Mouse (Mus musculus): ENCODE data around the gene Uvrag. TPM values are rescaled to one million over a fixed set of nuclear protein-coding genes. Genes with fewer than 3 reads are reported as not detected.
A peak's percentile ranks its signal among the peaks of the same experiment; 100 is the strongest.

The Uvrag gene
- total RNA-seq, 2 experiments from 2014 or later = 28.2 to 28.3 TPM

DNA sequence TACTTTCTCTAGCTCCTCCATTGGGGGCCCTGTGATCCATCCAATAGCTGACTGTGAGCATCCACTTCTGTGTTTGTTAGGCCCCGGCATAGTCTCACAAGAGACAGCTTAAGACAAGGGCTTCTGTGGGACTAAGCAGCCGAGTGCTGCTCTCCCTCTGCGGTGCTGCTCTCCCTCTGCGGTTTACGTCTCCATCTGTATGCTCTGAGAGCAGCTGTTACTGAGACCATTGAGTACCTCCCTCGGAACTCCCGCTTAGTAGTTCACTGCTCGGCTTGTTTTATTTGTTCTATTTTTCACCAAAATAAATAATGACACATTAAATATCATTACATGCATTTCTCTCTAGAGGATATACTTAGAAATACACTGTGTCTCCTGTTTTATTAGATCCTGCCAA lies 180.7 kb downstream of the Uvrag start:
- intact Hi-C loops (cut with DNase I) = no loop called here

DNA sequence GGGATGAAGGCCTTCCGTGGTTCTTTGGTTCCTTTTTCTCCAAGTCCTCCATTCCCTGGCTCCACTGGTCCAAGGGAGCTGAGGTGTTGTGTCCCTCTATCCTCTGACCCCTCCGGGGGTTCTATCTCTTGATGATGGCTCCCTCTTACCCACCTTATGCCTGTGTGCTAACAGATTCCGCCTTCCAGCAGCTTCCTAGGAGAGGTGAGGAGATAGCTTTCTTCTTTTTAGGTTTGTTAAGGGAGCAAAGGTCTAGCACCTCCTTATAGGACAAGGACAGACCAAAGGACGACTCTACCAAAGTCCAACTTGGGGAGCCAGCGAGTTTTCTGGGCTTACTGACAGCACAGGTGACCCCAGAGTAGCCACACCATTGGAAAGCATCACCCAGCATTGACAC lies 181.7 kb downstream of the Uvrag start:
- no peak for DNase-seq
- intact Hi-C loops (cut with DNase I) = loop anchor here (5.0 kb wide), 1 partner anchor 77 kb away; no protein-coding TSS in a partner anchor

More for the DNA sequence above, 180.7 kb downstream of the Uvrag start:
- DNase-seq = no peak

DNA sequence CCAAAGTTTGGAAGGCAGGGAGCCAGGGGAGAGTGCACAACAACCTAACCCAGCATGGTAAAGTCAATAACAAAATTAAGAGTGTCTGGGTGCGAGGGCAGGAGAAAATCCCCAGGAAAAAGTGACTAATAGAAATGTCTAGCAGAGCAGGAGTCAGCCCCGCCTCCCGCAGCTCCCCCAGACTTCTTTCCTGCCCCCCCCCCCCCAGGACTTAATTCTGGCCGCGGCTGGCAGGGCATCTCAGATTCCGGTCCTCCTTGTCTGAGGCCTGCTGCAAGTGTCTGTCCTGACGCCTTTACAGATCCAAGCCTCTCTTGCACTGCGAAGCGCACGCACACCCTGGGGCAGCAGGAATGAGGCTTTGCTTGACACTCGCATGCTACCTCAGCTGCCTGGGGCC lies 182.8 kb downstream of the Uvrag start:
- intact Hi-C loops (cut with DNase I) = loop anchor here (5.0 kb wide), 1 partner anchor 76 kb away; no protein-coding TSS in a partner anchor
- DNase-seq = no peak

DNA sequence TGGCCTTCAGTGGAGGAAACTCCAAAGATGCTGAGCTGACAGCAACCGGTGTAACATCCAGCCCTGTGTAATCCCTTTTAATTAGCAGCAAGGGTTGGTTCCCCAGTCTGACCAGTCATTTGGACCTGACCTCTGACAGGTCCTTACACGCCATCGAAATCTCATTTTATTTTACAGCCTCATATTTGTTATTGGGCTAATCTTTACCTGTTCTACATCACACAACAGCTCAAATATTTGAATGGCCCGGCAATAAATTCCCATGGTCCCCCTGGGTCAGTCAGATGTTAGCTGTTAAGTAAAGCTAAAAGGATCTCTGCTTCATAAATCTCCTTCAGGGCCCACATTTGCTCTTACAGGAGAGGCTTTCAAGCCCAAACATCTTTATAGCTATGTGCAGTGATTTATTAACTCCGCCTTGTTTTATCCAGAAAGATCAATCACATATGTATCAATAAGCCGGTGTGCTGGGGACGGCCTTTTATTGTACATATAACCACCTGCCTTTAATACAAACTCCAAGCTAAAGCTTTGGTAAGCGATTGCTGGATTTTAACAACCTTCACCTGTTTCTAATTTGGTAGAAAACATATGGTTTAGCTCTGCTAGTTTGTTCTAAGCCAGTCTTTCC lies 183.7 kb downstream of the Uvrag start:
- intact Hi-C loops (cut with DNase I) = loop anchor here (5.0 kb wide), 1 partner anchor 75 kb away; no protein-coding TSS in a partner anchor
- DNase-seq = no peak

DNA sequence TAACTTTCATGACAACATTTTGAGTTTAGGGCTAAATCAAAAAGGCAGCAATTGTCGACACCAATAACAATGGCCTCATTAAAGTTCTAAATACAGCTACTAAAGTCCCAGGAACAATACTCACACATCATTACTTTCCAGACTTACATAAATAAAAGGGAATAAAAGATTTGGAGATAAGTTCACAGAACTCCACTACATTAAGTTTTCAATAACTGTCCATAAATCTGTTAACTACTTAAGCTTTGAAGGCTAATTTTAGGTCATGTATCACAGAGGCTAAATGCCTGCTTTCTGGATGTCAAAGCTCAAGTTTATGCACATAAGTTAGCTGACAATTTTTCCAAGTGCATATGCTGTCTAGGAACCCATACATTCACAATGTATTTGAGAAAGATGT lies 184.3 kb downstream of the Uvrag start:
- DNase-seq = no peak
- intact Hi-C loops (cut with DNase I) = loop anchor here (5.0 kb wide), 1 partner anchor 74 kb away; no protein-coding TSS in a partner anchor

DNA sequence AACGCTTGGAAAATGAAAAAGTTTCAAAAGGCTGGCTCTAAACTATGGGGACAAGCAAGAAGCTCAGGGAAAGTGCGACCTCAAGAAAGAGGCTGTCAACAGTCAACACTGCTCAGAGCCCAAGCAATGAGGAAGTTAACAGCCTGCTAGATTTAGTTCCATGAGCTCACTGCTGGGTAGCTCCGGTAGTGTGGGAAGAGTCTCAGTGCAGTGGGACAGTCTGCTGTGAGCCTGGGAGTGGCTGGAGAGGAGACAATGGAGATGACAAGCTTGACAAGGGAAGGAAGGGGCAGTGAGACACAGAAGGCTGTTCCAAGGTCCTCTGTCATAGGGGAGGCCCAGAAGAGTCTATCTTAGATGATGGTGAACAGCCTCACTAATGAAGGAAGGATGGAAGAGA lies 187.3 kb downstream of the Uvrag start:
- intact Hi-C loops (cut with DNase I) = no loop called here

DNA sequence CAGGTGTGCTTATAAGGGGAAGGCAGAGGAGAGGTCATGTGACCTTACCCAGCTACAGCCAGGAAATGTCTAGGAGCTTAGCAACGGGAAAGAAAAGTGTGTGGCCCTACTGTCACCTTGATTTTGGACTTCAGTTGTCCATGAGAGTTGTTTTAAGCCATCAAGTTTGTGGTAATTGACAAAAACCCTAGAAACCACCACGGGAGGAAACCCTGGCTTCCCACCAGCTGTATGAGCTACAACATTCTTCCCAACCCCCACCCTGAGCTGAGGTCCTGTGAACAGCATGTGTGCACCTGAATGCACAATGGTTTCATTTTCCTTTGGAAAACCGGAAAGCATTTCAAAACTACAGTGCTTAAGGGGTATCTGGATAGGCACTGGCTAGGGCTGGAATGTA lies 196.0 kb downstream of the Uvrag start:
- DNase-seq = no peak
- intact Hi-C loops (cut with DNase I) = no loop called here

More for the DNA sequence above, 187.3 kb downstream of the Uvrag start:
- no peak for DNase-seq

DNA sequence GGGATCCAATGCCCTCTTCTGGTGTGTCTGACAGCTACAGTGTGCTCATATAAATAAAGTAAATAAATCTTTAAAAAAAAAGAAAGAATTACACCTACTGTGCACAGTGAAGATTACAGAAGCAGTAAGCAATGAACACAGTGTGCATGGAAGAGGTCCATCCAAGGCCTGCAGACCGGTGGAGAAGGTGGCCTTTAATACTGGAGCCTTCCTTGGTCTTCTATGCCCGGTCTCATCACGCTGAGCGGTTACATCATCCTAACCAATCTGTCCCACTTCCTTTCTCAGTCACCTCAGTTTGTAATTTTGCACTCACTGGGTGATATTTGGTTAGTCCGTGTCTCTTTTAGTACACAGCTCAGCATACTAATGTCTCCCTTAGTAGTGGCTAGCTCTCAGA lies 197.3 kb downstream of the Uvrag start:
- intact Hi-C loops (cut with DNase I) = no loop called here

DNA sequence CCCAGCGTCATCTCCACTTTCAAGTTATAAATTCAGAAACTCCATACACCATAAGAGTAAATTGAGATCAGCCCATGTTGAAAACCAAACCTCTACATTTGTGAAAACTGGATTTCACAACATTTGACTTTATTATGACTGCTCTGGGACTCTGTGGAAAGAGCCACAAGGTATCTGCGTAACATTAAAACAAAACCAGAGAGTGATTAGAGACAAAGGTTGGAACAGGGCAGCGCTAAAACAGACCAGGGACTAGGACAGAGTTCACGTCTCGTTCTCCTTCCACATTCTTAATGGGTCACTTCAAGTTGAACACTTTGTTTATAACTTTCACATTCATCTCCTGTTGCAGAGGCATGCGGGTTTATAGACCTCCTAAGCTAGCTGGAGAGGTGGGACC lies 198.2 kb downstream of the Uvrag start:
- intact Hi-C loops (cut with DNase I) = no loop called here
- no peak for DNase-seq

More for the DNA sequence above, 197.3 kb downstream of the Uvrag start:
- DNase-seq = no peak

DNA sequence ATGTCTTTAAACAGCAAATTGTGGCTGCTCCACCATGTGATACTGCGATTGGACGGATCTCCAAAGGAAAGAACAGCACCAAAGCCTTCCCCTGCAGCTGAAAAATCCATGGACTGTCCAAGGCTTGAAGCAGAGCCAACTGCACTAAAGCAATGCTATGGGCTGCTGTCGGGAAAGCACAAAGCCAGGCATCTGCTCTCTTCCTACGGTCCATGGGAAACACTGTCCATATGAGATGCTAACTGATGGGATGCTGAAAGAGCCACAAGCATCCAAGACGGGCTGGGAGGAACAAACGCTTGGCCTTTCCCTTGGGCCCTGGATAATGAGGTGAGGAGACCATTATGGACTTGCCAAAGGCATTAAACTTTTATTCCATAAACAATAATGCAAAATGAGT lies 201.7 kb downstream of the Uvrag start:
- intact Hi-C loops (cut with DNase I) = no loop called here
- DNase-seq = peak in 1 of 2 experiments; percentile 21

DNA sequence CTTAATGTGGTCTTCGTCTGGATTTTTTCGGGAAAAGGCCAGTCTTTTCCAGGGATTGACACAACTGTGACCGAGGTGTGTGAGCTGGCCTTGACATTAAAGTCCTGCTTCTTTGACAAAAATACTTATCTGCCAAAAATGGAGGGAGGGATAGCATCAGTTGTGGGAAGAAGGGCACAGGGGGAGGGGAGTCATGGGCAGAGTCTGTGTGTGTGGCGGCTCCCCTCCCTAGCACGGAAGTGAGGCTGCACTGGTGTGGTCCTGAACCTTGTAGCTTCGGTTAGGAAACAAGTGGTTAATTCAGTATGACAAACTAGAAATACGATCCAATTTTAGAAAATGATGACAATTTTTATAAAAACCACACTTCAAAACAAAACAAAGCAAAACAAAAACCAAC lies 202.3 kb downstream of the Uvrag start:
- intact Hi-C loops (cut with DNase I) = no loop called here
- DNase-seq = no peak

DNA sequence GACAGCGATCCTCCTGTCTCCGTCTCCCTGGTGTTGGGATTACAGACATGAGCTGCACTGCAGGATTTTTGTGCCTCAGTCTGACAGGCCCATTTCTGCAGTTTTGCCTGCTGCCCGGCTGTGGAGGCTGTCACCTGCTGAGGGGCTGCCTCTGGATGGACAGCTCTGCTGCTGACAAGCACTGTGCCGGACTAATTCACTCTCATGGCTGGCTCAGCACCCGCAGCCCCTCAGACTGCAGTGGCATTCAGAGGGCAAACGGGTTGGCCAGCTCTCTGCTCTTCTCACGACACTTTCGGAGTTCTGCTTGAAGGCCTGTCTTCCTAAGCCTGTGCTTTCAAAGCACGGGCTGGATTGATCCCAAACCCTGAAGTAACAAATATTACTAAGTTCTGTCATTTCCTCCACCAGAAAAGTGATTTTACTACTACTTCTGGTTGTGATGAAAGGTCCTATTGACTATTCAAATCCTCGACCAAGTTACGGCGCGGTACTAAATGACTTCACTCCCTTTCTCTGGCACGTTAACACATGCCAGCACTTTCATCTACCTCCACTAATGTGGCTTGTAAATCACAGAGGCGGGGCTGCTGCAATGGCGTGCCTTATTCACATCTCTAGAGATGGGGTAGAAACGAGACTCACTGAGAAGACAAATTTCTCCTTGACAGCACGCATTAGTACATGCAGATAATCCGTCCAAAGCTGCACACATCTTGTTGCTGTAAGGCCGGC lies 203.7 kb downstream of the Uvrag start:
- DNase-seq = no peak
- intact Hi-C loops (cut with DNase I) = no loop called here

DNA sequence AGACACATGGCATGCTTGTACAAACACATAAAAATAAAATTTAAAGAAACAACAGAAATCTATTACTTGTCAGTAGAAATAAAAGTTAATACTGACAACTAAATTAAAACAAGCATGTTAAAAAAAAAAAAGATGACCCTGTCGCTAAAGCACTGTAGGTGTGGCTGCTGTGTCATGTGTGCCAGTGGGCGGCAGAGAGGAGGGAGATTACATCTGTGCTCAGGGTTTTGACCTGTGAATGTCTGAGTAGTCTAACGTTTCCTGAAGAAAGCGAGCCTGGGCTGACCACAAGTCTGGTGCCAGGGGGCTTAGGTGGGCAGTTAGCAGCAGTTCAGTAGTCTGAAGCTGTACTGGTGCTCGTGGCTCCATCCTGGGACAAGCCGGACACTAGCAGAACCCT lies 205.2 kb downstream of the Uvrag start:
- intact Hi-C loops (cut with DNase I) = no loop called here
- no peak for DNase-seq

DNA sequence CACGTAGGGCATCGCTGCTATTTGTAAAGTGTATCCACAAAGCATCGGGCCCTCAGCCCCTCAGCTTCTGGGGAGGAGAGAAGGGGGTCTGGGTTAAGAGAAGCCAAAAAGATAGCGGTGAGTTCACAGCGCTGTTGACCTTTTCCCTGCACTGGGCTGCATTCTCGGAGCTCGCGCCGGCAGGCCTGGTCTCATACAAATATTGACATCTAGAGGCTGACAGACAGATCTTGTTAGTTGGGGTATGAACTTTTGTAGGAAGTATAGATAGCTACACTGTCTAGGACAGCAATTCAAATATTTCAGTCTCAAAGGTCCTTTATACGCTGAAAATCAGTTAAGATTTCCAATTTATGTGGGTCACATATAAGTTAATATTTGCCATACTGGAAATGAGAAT lies 205.7 kb downstream of the Uvrag start:
- intact Hi-C loops (cut with DNase I) = no loop called here
- no peak for DNase-seq

DNA sequence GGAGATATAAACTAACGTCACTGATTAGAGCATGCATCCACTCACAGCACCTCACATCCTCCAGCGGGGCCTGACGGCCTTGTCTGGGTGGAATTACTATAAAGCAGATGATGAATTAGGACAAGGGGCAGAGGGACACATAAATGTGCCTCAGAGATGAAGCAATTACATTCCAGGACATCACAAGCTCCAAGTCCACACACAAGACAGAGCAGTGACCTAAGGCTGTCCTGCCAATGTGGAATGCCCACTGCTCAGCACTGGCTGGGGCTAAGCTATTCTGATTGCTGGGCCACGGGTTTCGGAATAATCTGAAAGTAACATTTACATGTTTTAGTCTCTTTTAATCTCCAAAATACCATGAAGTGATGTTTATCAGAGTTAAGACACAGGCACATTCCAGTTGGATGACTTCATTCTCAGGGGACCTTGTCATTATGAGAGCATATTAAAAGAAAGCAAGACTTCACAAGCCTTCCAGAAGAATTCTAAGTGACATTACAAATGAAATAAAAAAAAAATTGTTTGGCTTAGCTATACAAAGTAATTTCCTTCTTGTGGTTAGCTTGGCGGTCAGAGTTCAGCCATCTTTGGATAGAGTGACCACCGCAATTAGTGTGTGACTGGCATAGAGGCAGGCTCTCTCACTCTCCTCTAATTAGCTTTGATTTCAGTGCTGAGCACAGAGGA lies 212.5 kb downstream of the Uvrag start:
- intact Hi-C loops (cut with DNase I) = no loop called here

DNA sequence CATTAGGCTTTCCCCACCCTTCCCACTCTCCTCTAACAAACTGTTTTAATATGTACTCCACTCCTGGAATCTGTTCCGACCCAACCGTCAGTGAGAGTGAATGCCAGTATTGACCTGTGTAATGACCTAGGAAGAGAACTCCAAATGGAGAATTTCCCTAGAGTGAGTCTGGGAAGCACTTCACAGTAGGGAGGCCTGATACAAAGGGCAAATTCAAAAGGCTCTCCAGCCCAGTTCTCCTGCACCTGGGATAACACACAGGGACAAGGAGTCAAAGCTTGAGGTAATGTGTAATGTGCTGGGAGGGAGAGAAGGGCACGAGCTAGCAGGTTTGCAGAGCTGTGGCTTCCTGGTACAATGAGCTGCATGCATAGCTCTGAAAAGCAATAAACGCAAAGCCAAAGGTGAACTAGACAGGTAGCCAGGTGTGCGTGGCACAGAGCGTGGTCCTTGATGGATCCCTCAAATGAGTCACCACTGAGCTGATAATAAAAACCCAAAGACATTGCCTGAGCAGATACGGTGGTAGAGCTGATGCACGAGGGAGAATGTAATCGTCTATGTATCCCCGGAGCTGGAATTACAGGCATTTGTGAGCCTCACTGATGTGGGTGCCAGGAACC lies 213.9 kb downstream of the Uvrag start:
- DNase-seq = no peak
- intact Hi-C loops (cut with DNase I) = no loop called here

More for the DNA sequence above, 212.5 kb downstream of the Uvrag start:
- no peak for DNase-seq

DNA sequence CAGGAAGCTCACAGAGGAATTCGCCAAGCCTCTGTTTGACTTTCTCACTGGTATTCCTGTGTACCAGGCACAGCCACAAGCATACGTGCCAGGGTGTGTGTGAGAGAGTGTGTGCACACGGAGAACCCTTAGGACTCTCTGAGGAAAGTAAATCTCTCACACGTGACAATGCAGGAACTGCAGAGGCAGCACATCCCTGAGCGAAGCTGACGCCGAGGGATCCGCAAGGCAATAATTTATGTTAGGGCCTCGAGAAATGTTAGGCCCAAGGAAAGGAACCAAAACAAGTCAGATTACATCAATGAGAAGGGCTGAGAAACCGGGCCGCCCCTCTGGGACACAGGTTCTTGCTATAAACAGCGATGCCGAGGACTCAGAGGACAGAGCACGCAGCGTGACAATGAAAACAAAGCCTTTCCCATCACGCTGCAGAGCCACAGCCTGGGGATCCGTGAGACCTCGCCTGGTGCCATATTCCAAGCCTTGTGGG lies 216.5 kb downstream of the Uvrag start:
- DNase-seq = no peak
- intact Hi-C loops (cut with DNase I) = no loop called here

DNA sequence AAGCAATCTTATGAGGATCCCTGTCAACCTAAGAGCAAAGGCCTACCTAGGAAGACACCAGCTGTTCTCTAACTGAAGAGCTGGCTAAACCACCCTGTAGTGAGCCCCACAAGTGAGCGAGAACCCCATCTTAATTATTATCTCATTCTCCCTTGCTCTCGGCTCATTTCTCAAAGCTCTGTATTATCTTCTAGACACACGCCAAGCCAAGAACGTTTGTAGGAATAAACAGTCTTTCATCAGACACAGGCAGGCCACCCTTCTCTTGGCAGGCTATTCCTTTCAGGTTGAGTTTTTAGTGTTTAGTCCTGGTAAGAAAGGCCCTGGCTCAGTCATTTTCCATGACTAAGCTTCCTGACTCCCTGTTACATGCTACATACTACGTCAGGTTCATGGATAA lies 218.0 kb downstream of the Uvrag start:
- DNase-seq = no peak
- intact Hi-C loops (cut with DNase I) = no loop called here

DNA sequence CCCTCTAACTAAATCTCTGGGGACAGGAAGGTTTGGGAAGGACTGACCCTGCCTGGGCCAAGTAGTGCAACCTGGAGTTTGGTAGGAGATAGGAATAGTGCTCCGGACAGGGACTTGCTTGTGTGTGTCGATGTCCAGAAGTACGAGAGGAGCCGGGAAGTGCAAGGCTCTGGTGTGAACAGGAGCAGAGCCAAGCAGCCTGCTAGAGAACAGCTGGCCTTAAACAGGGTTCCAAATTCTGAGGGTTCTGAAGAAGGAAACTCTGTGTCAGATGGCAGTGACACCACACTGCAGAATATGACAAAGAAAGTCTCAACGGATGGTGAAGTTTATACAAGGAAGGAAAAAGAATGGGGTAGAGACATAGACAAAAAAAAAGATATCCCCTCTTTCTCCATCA lies 223.5 kb downstream of the Uvrag start:
- peak; percentile 35 to 56 for DNase-seq
- intact Hi-C loops (cut with DNase I) = no loop called here

DNA sequence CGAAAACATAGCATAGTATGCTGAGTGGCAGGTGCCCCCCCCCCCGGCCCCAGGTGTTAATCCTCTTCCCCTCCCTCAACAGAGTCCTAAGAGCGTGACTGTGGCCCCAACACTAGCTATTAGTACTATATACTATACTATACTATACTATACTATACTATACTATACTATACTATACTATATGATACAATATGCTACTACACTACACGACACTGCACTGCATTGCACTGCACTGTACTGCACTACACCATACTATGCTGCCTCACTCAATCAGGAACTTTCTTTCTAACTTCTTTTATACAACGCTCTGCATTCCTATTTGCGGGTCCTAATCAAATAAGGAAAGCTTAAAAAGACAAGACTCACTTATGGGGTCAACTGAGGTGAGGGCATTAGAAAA lies 224.4 kb downstream of the Uvrag start:
- DNase-seq = no peak
- intact Hi-C loops (cut with DNase I) = no loop called here

DNA sequence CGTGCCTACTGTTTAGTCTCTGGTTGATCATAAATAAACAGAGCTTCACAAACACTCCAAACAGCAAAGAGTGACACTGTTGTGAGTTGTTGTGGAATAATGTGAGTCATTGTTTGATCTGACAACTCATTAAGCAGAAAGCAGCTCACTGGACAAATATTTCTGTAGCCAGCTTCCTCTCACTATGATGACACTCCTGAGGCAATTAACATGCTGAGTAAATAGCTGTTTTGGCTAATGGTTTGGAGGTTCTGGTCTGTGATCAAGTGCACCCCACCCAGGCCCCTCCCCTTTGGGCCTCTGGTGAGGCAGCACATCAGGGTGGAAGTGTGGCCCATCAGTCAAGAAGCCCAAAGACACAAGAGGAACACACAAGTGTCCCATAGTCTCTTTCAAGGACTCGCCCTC lies 228.0 kb downstream of the Uvrag start:
- DNase-seq = no peak
- intact Hi-C loops (cut with DNase I) = no loop called here

All from heart, postnatal 14 days (tissue).